Mouse (Mus musculus) T-helper 1 cell (primary cell): Measurements from ENCODE around the gene Pfkl.
"Not testable (repeated sequence)": the region's sequence is repeated elsewhere in the genome, so short reads cannot be mapped to it uniquely, and the experiment has no call there.

ENCODE experiments used
- in situ Hi-C: fragments of 300-600 bp; cut with MboI, MseI; formaldehyde crosslinking; loops from one replicate; pipeline ENCODE4 v1.15.1; 2025; ENCODE audit warnings: high pct_unique_total_duplicates

The Pfkl gene

DNA sequence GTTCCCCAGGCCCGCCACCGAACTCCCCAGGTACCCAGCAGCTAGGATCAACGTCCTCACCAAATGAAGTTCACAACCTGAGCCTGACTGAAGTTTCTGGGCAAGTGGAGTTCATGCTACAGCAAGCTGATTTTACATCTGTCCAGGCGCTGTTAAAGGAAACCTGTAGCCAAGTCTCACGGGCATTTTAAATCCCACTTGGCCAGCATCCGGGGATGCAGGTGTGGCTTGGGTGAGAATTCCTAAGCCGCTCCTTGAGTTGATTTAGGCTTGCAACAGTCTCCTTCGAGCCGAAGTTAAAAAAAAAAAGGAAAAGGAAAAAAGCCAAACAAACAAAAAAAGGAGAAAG lies at the start of gene Pfkl:
TSS of gene Pfkl (minus strand) at position 139 of the 349 bp plus-strand sequence.
- in situ Hi-C loops = loop anchor here (5.0 kb wide), 1 partner anchor 1583 kb away; no protein-coding TSS in a partner anchor

DNA sequence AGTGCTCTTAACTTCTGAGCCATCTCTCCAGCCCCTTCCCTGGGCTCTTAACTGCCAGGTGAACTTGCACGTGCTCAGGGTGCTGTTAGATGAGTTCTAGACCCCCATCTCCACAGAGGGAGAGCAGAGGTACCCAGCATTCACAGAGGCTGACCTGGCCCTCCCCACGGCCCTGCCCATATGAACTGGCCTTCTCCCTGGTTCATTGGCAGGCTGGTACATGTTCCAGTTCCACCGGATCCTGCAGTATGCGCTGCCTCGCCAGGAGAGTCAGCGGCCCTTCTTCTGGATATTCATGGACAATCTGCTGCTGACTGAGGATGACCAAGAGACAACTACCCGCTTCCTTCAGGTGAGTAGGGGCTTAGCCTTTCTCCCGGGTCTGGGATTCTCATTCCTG lies 47.2 kb upstream of the Pfkl start:
- in situ Hi-C loops = no loop called here

DNA sequence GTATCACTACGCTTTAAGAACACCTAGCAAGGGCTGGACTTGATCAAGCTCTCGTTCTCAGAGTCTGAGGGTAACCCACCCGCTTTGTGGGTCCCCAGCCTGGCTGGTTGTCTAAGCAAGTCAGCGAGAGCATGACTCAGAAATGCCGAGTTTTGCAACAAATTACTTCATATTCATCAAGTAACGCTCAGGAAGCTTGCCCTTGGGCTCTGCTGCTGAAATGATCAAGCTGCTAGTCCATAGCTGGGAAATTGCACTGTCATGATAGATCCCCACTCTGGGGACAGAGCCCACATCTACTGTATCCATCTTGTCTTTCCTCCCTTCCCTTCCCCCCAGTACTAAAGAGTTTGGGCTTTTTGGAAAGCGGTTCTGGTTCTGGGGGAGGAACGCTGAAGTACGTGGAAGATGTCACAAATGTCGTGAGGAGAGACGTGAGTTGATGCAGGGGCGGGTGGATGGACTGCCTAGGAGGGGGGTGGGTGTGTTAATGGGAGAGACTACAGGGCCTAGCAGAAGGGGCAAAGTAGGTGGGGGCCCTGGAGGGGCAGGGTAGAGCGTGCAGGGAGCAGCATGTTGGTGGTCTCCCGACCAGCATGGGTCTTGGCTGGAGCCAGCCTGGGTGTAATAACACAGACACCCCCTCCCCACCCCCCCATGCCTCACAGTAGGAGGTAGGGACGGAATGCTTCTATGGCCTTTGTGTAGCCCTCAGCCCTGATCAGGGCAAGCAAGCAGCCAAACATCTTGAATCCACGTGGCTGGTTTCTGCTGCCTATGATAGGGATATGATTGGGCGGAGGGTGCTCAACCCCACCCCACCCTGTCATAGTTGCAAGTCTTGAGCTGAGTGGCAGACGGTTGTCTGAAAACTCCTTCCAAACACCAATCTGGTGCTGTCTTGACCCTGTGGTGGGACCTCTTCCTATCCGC lies 45.0 kb upstream of the Pfkl start:
- in situ Hi-C loops = no loop called here

DNA sequence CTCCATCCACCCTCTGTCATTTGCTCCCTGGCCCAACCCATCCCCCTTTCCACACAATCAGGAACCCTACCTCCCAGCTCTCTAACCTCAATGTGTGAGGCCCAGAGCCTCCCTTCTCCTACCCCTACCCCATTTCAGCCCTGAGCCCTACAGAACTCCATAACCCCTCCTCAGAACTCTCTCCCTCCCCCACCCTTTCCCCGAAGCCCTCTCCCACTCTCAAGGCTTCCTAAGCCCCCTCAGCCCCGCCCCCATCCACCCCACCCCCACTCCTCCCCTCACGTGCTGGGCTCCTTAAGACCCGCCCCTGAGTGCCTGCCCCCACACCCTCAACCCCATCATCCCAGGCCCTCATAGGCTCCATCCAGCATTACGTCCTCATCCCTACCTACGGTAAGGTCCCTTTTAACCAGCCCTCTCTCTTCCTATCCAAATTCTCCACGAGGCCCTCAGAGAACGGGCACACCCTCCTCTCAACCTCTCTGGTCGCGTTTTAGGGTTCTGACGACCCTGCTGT lies 39.7 kb upstream of the Pfkl start:
- in situ Hi-C loops = no loop called here

DNA sequence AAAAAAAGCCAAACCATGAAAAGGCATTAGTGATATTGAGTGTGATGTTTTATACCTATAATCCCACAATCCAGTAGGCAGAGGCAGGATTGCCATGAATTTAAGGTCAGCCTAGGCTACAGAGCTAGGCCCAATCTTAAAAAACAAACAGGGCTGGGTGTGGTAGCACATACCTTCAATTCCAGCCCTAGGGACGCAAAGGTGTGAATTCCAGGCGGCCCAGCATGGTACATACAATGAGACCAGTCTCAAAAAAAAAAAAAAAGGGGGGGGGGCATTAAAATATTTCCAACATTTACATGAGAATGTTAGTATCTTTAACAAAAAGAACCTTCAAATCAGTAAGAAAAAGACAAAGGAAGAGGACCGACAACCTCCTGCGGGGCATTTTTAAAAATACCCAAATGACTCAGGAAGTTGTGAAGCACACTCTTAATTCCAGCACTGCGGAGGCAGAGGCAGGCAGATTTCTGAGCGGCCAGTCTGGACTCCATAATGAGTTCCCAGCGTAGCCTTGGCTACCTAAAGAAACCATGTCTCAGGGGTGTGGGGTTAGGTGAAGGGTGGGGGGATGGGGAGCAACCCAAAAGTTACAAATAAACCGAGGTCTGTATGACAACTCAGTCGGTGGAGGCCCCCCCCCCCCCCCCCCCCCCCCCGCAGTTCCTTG lies 38.3 kb upstream of the Pfkl start:
- in situ Hi-C loops = no loop called here

DNA sequence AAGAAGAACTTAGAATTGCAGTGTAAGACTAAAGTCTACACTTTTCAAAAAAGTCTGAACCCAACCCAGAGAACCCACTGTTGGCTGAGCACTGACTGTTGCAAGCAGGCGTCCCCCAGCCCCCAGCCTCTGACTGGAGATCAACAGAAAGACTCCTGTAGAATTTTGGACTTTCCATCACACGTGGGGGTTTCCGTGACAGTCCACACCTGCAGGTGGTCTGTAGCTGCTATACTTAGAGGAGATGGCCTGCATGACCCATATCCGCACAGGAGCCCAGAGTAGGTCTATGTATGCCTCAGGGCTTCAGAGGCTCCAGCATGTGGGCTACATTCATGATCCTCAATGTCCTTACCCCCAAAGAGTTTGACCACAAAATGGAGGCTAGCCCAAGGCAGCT lies 36.5 kb upstream of the Pfkl start:
- in situ Hi-C loops = no loop called here

DNA sequence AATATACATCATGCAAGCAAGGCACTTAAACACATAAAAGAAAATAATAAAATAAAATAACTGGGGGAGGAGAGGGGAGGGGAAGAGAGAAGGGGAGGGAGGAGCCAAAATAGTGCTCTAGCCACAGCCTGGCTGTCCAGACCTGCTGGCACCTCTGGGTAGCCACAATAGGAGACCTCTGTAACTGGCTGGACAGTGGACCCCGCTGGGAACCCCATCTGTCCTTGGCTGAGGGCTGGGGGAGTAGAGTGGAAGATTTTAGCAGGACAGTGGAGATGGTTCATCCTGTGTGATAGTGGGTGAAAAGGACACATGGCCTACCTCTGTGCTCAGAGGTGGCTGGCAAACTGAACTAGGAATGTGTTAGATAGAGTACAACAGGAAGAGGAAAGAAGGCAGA lies 34.6 kb upstream of the Pfkl start:
- in situ Hi-C loops = no loop called here

DNA sequence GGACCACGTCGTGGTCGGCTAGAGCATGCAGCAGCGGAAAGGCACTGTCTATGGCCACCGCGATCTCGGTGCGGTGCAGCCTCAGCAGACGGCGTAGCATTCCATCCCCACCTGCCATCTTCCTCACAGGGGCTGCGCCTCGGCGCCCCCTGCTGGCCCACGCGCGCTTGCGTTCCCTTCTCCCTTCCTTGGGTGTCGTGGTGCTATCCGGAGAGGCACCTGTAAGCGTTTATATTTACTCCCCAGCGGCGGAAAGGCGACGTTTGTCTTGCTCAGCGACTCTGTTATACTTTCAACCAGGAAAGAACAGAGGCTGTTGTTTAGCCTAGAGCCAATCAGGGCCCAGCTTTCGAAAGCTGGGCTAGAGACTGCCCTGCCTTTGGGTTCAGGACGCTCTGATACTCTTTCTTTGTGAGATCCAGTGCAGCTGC lies 33.5 kb upstream of the Pfkl start, which contains the start of gene Aire:
TSS of gene Aire (minus strand) at position 205 of the 431 bp plus-strand sequence.
- in situ Hi-C loops = no loop called here

DNA sequence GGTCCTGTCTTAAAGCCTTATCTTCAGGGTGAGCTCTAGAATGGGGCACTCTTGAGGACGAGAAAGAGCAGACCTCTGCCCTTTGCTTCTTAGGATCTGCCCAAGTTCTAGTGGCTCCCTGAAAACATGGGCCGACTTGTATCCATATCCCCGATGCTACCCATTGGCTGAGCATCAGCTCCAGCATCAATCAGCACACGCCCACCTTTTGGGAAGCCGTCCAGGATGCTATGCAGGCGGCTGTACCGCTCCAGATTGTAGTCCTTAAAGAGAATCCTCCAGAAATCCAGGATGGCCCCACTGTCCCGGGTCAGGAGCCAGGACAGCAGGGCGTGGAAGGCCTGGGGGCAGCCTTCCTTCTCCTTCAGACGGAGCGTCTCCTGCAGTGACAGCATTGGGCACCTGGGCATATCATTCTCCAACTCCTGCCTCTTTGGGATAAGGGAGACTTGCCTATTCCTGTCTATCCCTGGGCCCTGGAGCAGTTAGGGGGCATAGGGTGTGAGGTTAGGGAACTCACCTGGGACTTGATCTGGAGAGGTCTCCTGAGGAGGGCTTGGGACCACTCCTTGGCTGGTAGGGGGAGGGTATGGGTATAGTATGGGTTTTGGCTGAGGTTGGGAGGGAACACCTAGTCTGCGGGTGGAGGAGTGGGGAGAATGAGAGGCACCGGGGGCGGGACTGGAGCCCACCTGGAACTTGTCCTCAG lies 33.0 kb upstream of the Pfkl start:
- in situ Hi-C loops = no loop called here

DNA sequence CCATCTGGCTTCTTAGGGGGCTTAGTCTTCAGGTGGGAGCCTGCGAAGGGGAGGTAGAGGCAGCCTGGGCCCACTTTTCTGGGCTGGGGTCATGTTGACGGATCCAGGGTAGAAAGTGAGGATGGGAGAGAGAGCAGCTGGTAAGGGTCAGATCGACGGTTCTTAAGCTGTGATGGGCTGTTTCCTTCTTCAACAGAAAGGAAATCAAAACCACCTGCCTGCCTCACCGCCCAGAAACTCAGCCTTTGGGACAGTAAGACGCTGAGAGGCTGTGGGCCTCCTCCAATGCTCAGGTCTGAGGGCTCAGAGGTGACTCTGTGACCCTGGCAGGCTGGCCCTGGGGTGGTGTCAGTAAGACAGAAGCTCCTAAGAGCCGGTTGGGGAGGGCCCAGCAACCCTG lies 32.2 kb upstream of the Pfkl start:
- in situ Hi-C loops = no loop called here

DNA sequence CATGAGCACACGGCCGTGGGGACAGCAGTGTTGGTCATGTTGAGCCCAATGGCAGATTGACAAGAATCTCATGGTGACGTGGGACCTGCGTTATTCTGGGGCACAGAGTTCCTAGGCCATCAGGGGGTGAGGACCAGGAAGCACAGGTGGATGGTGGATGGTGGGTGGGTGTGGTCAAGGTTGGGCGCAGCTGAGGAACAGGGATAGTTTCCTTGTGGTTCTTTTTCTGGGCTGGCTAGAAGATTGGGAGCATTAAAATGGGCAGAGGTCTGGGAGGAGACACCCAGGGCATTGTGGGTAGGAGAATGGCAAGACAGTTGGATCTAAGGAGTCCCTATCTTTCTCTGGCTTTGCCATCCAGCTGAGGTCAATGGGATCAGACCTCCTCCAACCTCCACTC lies 31.8 kb upstream of the Pfkl start, which contains the start of gene Dnmt3l:
TSS of gene Dnmt3l (plus strand) at position 301 of the 400 bp plus-strand sequence.
- in situ Hi-C loops = no loop called here

DNA sequence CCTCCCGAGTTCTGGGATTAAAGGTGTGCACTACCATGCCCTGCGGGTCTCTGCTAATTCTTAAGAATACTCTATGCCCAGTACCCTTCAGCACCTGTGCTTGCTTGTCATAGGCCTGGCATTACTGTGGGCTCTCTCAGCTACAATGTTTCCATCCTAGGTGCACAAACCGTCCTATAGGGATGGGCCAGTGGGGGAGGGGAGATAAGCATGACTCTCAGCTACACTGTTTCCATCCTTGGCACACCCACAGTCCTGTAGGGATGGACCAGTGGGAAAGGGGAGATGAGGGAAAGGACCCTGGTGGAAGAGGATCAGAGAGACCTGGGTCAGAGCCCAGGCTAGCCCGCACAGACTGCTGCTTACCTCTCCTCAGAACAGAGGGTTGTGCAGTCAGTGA lies 27.3 kb upstream of the Pfkl start:
- in situ Hi-C loops = no loop called here

DNA sequence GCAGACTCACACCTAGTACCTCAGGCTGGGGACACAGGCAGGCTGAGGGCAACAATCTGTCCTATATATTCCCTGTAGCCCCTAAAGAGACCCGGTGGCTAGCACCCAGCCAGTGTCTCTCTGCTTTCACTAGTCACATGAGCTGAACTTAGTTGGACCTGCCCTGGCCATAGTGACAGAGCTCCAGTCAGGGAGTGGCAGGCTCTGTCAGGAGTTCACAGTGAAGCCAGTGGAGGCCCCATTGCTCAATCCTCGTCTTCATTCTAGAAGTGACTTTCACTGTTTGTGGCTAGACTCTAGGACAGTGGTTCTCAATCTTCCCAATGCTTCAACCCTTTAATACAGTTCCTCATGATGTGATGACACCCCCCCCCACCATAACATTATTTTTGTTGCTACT lies 22.1 kb upstream of the Pfkl start:
- in situ Hi-C loops = loop anchor here (5.0 kb wide), 2 partner anchors 130 to 295 kb away; no protein-coding TSS in a partner anchor

DNA sequence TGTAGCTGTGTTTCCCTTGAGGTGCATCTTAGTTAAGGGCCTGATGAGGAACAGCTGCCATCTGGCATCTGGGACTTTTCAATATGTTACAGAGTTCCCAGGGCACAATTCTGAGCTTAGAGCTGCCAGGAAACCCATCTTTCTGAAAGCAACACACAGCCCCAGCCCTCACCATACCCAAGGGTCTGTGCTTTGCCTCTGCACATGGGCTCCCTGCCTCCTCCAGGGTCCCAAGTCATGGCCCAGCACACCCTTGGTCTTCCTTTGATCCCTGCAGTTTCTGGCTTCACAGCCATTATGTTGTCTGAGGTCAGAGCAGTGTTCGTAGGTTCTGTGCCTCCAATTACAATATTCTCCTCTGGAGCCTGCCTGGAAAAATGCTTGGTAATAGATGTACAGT lies 19.2 kb upstream of the Pfkl start:
- in situ Hi-C loops = no loop called here

DNA sequence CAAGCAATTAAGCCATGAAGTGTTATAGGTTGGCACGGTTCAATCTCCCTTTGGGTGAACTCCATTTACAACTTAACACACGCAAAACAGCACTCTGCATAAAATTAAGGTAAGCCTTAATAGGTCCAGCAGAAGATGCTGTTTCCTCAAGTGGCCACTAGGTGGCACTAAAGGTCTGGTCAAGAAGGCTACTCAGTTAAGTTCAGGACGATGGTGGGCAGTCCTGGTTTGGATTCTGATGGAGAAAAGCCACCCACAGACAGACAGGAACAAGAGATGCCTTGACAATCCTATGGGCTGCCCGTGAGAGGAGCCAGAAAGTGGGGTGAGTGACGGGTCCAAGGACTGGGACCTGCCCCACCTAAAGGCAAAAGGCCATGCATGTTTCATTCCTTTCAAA lies 18.2 kb upstream of the Pfkl start:
- in situ Hi-C loops = no loop called here

DNA sequence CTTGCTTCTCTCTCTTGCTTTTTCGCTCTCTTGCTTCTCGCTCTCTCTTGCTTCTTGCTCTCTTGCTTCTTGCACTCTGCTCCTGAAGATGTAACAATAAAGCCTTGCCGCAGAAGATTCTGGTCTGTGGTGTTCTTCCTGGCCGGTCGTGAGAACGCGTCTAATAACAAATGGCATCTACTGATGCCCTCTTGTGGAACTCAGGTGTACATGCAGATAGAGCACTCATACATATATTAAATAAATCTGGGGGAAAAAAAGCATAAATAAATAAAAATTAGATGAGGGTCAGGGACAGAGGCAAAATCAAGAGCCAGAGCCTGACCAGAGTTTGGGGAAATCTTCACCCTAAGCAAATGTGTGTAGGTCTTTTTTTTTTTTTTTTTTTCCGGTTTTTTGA lies 15.6 kb upstream of the Pfkl start:
- in situ Hi-C loops = not testable (repeated sequence)

DNA sequence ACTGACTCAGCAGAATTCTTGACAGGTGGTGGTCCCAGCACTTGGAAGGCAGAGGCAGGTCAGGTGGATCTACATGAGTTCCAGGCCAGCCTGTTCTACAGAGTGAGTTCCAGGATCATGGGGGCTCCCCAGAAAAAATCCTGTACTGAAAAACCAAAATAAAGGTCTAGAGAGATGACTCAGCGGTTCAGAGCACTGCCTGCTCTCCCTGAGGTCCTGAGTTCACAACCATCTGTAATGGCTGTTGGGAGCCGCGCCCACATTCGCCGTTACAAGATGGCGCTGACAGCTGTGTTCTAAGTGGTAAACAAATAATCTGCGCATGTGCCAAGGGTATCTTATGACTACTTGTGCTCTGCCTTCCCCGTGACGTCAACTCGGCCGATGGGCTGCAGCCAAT lies 10.1 kb upstream of the Pfkl start:
- in situ Hi-C loops = not testable (repeated sequence)

DNA sequence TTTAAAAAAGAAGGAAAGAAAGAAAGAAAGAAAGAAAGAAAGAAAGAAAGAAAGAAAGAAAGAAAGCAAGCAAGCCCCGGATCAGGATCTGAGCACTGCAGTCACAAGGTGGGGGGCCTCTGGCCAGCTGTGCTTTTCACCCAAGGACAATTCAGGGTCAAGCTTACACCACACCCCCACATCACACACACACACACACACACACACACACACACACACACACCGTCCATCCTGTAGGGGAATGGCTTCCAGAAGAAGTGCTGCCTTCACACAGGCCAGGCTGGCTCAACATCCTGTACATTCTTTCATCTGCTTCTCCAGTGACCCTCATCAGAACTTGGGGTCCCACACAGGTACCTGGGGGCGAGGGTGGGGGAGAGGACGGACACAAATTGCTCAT lies 9.4 kb upstream of the Pfkl start:
- in situ Hi-C loops = no loop called here

DNA sequence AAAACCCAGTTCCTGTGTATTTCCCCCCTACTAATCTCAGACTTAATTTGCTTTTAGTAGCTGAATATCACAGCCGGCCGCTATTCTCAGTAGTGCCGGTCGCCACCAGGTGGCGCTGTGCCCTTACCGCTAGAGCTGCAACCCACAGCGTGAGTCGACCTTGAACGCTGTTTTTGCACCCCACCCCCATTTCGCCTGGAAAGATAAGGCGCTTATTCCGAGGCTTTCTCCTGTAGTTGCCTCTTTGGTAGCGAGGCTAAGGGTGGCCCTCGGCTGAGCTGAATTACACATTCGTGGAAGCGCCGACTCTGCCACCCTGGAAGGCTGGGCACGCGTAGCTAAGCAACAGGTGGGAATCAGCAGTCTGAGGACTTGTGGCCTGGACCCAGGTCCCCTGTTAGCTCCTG lies 8.9 kb upstream of the Pfkl start:
- in situ Hi-C loops = no loop called here

DNA sequence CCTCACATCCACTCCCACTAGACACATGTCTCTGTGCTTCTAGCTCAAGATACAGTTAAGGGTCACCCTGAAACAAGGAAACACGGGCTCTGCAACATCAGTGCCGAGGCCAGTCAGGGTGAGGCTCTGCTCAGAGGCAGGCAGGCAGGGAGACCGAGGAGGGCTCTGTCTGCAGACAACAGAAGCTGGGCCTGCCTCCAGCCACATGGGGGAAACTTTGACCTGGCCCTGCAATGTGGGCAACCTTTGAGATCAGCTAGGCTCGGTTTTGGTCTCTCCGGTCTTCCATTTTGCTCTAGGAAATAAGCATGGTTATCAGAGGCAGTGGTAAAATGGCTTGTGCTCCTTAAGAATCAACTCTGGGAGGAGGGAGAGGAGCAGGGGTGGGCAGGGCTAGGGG lies 6.5 kb upstream of the Pfkl start:
- in situ Hi-C loops = no loop called here

DNA sequence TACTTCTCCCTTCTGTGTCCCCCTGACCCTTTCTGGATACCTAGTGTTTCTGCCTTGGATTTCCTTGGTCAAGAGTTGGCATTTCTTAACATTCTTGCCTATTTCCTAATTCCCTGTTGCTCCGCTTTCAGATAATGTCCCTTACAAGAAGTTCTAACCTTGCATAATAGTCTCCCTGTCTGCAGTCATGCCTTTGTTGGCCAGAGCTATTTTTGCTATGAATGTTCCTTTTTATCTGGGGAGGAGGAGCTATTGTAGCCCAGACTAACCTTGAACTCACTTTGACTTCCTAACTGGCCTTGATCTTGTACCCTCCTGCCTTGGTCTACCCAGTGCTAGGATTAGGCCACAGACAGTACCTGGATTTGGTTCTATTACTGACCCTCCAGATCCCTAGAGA lies 5.6 kb upstream of the Pfkl start:
- in situ Hi-C loops = no loop called here
